Mouse (Mus musculus) kidney, postnatal 0 days (tissue): ENCODE results near the gene Mast2. TPM values are rescaled to one million over a fixed set of nuclear protein-coding genes. Genes with fewer than 3 reads are reported as not detected.

ENCODE experiments used
- ATAC-seq: fragments of 200-750 bp; cut with Nextera tagmentation; replicated peaks from 2 replicates; pipeline ENCODE4 v1.8.0; 2017; ENCODE audit warnings: low read depth, moderate number of reproducible peaks, moderate TSS enrichment, moderate library complexity; ENCODE audit not compliant: low FRiP score
- DNase-seq: peaks from one replicate; pipeline ENCODE4 v3.0.0-alpha.2; 2016; ENCODE audit warnings: low spot score
- H3K27ac ChIP-seq: fragments of 300-500 bp; sonication (generic); 2 replicates; pipeline ENCODE4 v1.5.1; 2014; ENCODE audit warnings: mild to moderate bottlenecking
- H3K27me3 ChIP-seq: fragments of 300-500 bp; sonication (generic); 2 replicates; pipeline ENCODE4 v1.6.1; 2014; ENCODE audit warnings: low read length, mixed read lengths; ENCODE audit not compliant: insufficient read depth
- H3K36me3 ChIP-seq: fragments of 300-500 bp; sonication (generic); 2 replicates; pipeline ENCODE4 v1.6.1; 2014; ENCODE audit warnings: low read length, mixed read lengths; ENCODE audit not compliant: insufficient read depth
- H3K4me1 ChIP-seq: fragments of 300-500 bp; sonication (generic); replicated peaks from 2 replicates; pipeline ENCODE4 v1.6.1; 2014; ENCODE audit warnings: antibody characterized with exemption, low read length, mixed read lengths; ENCODE audit not compliant: insufficient read depth
- H3K4me2 ChIP-seq: fragments of 300-500 bp; sonication (generic); 2 replicates; pipeline ENCODE4 v1.6.1; 2014; ENCODE audit warnings: mild to moderate bottlenecking, low read length, moderate library complexity, mixed read lengths
- H3K4me3 ChIP-seq: fragments of 300-500 bp; sonication (generic); replicated peaks from 2 replicates; pipeline ENCODE4 v1.5.1; 2014; ENCODE audit warnings: low read depth, low read length
- H3K9ac ChIP-seq: fragments of 300-500 bp; sonication (generic); 2 replicates; pipeline ENCODE4 v1.6.1; 2014; ENCODE audit warnings: low read depth, low read length
- H3K9me3 ChIP-seq: fragments of 300-500 bp; sonication (generic); replicated peaks from 2 replicates; pipeline ENCODE4 v1.6.1; 2016; ENCODE audit warnings: low read length, inconsistent platforms, mixed read lengths
- CTCF ChIP-seq: IDR thresholded peaks from 2 replicates; pipeline ENCODE4 v1.5.1; 2016; ENCODE audit warnings: antibody characterized with exemption, low read depth, mild to moderate bottlenecking, moderate library complexity
- WGBS: fragments of 180-500 bp; shearing (Covaris S2); extraction: QIAGEN DNeasy Blood & Tissue Kit; methylation state at CpG from one replicate; pipeline ENCODE4 v1.1.7; 2014; 5-methylcytosine and 5-hydroxymethylcytosine counted together
- polyA plus RNA-seq: library from polyadenylated mRNA; unstranded; fragments of >200 nt; fragmentation: Nextera tagmentation; extraction: Ambion mirVana; gene quantifications from 2 replicates; pipeline ENCODE4 v1.2.1, GENCODE M21; 2015

The Mast2 gene
- polyA plus RNA-seq, 1 experiment from 2014 or later, result 8.8 TPM

- no peak overlapping the region for H3K4me3 ChIP-seq
- no peak overlapping the region for H3K9ac ChIP-seq
- 87% methylated on average over 12 of the region's 12 CpGs for WGBS
- no peak overlapping the region for H3K4me2 ChIP-seq
- DNase-seq (no peak), ATAC-seq (no peak)
- TF ChIP-seq CTCF, result no peak
- H3K4me1 ChIP-seq, result no peaks in the 10 kb centered on the region
- H3K27me3 ChIP-seq, result no peaks in the 10 kb centered on the region
- H3K27ac ChIP-seq, result no peak overlapping the region
- H3K36me3 ChIP-seq, result 0 out of 2 replicates have a peak, but pooled peaks cover 8% of the 10 kb centered on the region
- H3K9me3 ChIP-seq, result no peaks in the 10 kb centered on the region
Measured at GRCm38 (mm10) chr4:116293296-116293695, 170.7 kb downstream of the Mast2 start.

- no peak overlapping the region for H3K9ac ChIP-seq
- ATAC-seq (no peak), DNase-seq (no peak)
- H3K4me2 ChIP-seq, result no peak overlapping the region
- WGBS, result 92% methylated on average over 6 of the region's 6 CpGs
- TF ChIP-seq CTCF, result no peak
- H3K27me3 ChIP-seq, result no peaks in the 10 kb centered on the region
- 0 out of 2 replicates have a peak, but pooled peaks cover 11% of the 10 kb centered on the region for H3K36me3 ChIP-seq
- H3K4me3 ChIP-seq, result no peak overlapping the region
- H3K4me1 ChIP-seq, result no peaks in the 10 kb centered on the region
- H3K9me3 ChIP-seq, result no peaks in the 10 kb centered on the region
- no peak overlapping the region for H3K27ac ChIP-seq
Measured at GRCm38 (mm10) chr4:116291561-116291960, 172.4 kb downstream of the Mast2 start.

- no peak overlapping the region for H3K4me2 ChIP-seq
- DNase-seq (peak; percentile 23), ATAC-seq (no peak)
- no peak overlapping the region for H3K9ac ChIP-seq
- H3K27ac ChIP-seq, result no peak overlapping the region
- no peaks in the 10 kb centered on the region for H3K9me3 ChIP-seq
- TF ChIP-seq CTCF, result peak; percentile 59
- no peak overlapping the region for H3K4me3 ChIP-seq
- no peaks in the 10 kb centered on the region for H3K4me1 ChIP-seq
- no peaks in the 10 kb centered on the region for H3K36me3 ChIP-seq
- no peaks in the 10 kb centered on the region for H3K27me3 ChIP-seq
- WGBS, result 76% methylated on average over 2 of the region's 2 CpGs
Measured at GRCm38 (mm10) chr4:116282211-116282610, 181.8 kb downstream of the Mast2 start.

GRCm38 (mm10) chr4:116268220-116268619, 195.8 kb downstream of the Mast2 start:
- H3K9me3 ChIP-seq, result no peaks in the 10 kb centered on the region
- no peak for DNase-seq
- H3K27ac ChIP-seq, result no peak overlapping the region
- TF ChIP-seq CTCF, result no peak
- WGBS, result 94% methylated on average over 6 of the region's 6 CpGs
- no peak overlapping the region for H3K4me3 ChIP-seq
- H3K4me1 ChIP-seq, result no peaks in the 10 kb centered on the region
- no peak for ATAC-seq
- no peaks in the 10 kb centered on the region for H3K27me3 ChIP-seq
- no peak overlapping the region for H3K9ac ChIP-seq
- peaks cover 10% of the 10 kb centered on the region; the same call in 1 of the 2 replicates for H3K36me3 ChIP-seq
- H3K4me2 ChIP-seq, result no peak overlapping the region

Other genes with a start within 250 kb of the Mast2 start
- gene Pik3r3, start 242.6 kb downstream of the Mast2 start, polyA plus RNA-seq, result 13.9 and 18.6 TPM in 2 replicates
- gene Ipp, start 43.4 kb upstream of the Mast2 start, polyA plus RNA-seq, result 15.5 and 16.2 TPM in 2 replicates
- gene Tmem69, start 91.8 kb upstream of the Mast2 start, polyA plus RNA-seq, result 27.3 and 27.5 TPM in 2 replicates
- gene Gpbp1l1, start 93.5 kb upstream of the Mast2 start, polyA plus RNA-seq, result 44.8 and 46.1 TPM in 2 replicates
- gene Ccdc17, start 132.5 kb upstream of the Mast2 start, polyA plus RNA-seq, result 5.9 and 7.9 TPM in 2 replicates
- 82.7 and 89.6 TPM in 2 replicates for gene Nasp, start 163.8 kb upstream of the Mast2 start, polyA plus RNA-seq
- 966 and 1,010 TPM in 2 replicates for gene Akr1a1, start 187.5 kb upstream of the Mast2 start, polyA plus RNA-seq
- 2,101 and 2,104 TPM in 2 replicates for gene Prdx1, start 221.4 kb upstream of the Mast2 start, polyA plus RNA-seq
- gene Mmachc, start 244.2 kb upstream of the Mast2 start, polyA plus RNA-seq, result 20.3 and 21.8 TPM in 2 replicates
- gene Ccdc163, start 244.3 kb upstream of the Mast2 start, polyA plus RNA-seq, result 24.5 and 25.8 TPM in 2 replicates